Mouse (Mus musculus) spleen, adult 12 weeks (tissue): ENCODE results near the gene Nup133.
A peak's percentile ranks its signal among the peaks of the same experiment; 100 is the strongest.

Experiments used
- DNase-seq: peaks from one replicate; pipeline ENCODE4 v3.0.0; 2022; ENCODE audit warnings: low spot score

The Nup133 gene

DNA sequence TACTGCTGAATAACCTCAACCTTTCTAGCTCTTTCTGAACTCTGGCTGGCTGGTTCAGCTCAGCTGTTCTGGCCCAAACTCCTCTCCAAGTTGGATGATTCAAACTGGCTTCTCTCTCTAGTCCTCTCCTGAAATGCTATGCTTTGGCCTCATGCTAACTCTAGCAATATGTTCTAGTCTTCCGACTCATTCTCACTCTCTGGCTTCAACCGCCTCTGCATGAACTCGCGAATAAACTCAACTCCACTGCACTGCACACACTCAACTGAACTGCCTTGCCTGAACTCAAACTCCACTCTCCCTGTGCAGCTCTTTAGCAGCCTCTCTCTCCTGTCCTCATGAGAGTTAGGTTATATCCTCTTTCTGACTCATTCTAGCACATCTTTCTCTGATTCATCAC is 61.9 kb downstream of the Nup133 start:
- DNase-seq: no peak

DNA sequence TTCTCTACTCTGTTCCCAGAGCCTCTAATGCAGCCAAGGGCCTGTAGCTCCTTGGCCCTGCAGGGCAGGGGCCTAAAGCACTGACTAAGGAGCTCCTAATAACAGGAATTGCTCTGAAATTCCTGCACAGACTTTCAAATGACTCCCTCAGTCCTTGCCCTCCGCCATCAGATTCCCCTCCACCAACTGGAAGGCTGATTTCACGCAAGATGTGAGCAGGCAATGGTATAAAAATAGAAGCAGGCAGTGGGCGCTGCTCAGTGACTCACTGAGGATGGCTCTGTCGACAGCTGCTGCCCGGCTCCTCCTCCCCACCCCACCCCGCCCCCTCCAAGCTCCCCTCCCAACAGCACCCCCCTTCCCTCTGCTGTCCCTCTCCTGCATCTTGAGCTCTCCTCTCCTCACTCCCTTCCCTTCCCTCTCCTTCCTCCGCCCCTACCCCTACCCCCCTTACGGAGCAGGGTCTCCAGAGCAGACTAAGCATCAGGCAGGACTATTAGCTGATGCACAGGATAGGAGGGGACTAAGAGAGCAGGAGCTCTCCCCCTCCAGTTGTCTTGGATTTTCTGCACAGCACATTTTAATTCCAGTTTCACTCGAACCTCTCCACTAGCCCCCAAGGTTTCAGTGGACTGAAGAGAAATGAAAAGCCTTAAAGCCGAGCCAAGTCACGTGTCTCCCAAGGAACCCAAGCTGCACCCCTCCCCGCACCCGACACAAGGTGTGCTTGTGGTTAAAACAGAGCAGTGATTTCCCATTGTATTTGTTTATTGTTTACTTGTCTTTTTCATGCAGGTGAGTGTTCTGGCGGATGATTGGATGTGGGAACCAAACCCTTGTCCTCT is 64.1 kb downstream of the Nup133 start:
- no peak for DNase-seq

GRCm38 (mm10) chr8:123883094-123883493 is 66.0 kb downstream of the Nup133 start:
- no peak for DNase-seq

- no peak for DNase-seq
Measured at GRCm38 (mm10) chr8:123882412-123882811, 66.7 kb downstream of the Nup133 start.

DNA sequence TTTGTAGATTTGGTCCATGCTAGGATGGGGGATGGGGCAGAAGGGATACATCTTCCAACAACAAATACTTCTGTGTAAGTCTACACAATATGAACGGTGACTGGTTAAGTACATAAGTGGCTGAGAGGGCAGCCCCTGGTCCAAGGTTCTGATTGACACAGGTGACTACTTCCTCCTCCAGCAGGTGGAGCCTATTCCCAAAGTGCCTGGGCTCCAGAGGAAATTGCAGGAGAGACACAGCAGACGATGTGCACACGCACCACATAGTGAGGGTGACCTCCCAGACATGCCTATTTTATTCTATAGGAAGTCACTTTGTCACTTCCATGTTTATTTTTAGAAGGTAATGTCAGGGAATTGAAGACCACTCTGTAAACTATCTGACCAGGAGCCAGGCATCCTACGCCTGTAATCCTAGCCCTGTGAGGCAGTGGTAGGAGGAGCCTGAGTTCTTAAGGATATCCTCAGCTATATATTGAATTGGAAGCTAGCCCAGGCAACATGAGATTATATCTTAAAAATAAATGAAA is 68.2 kb downstream of the Nup133 start:
- no peak for DNase-seq

GRCm38 (mm10) chr8:123880271-123880670 is 68.8 kb downstream of the Nup133 start:
- DNase-seq: no peak

DNA sequence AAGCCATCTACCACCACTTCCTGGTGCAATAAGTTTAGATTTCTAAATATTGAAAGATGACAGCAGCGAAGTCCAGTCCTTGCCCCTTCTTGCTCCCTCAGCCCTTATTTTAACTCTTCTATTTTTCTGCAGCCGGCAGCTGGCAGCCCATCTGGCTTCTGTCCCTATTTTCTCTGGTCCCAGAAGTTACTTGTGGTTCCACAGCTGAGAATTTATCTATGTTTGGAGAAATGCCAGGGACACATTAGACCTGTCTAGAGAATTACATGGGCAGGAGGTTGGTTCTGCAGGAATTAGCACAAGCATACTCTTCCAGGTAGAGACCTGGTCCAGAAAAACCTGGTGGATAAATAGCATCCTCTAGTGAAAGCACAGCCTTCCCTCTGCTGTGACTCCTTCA is 71.2 kb downstream of the Nup133 start:
- no peak for DNase-seq

DNA sequence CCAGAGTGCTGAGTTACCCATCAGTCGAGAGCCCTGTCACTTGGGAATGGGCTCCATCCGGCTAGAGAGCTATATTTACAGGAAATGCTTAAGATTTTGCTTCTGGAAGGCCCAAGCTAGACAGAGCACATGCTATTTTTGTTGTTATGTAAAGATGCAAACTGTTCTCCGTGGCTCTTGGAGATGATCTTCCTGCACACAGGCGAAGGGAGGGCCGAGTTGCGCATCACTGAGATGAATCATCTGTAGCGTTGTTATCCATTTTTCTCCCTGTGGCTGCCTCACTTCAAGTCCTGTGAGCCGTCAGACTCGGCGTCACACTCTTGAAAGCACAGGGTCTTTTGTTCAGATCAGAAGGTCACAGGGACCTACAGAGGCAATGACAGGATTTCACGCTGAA is 74.7 kb downstream of the Nup133 start:
- no peak for DNase-seq

DNA sequence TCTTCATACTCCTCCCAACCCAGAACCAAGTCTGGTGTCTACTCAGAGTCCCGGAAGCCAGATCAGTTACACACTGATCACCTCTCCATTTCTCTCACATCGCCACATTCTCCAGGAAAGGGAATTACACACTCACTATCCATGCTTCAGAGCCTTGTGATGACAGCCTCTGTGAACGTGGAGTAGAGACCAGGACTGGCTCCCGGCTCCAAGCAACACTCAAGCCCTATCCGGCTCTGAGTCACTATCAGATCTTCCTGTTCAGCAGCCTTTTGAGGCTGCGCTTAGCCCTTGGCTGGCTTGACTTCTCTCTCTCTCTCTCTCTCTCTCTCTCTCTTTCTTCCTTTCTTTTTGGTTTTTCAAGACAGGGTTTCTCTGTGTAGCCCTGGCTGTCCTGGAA is 75.7 kb downstream of the Nup133 start:
- DNase-seq: no peak

DNA sequence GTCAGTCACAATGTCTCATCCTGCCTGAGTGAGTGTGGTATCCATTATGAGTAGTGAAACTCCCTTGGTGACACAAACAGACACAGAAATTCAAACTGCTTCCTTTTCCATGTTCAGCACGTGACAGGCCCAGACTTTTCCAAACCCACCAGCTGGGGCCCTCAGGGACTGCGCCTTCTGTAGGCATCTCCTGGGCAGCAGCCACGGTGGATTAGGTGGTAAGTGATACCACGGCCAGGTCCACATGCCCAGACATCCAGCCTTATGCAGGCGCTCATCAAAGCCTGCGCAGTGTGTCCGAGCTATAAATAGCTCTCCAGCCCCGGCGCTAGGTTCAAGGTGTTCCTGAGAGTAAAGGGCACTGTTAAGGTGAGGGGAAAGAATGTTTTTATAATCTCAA is 77.0 kb downstream of the Nup133 start:
- no peak for DNase-seq

GRCm38 (mm10) chr8:123866971-123867370 is 82.1 kb downstream of the Nup133 start:
- no peak for DNase-seq

GRCm38 (mm10) chr8:123865786-123866185 is 83.3 kb downstream of the Nup133 start:
- DNase-seq: no peak

GRCm38 (mm10) chr8:123860386-123860785 is 88.7 kb downstream of the Nup133 start:
- no peak for DNase-seq

GRCm38 (mm10) chr8:123859648-123860259 is 89.3 kb downstream of the Nup133 start, which contains the start of gene Ccsap:
Ccsap (minus strand) TSS chr8:123860209.
- DNase-seq: no peak

DNA sequence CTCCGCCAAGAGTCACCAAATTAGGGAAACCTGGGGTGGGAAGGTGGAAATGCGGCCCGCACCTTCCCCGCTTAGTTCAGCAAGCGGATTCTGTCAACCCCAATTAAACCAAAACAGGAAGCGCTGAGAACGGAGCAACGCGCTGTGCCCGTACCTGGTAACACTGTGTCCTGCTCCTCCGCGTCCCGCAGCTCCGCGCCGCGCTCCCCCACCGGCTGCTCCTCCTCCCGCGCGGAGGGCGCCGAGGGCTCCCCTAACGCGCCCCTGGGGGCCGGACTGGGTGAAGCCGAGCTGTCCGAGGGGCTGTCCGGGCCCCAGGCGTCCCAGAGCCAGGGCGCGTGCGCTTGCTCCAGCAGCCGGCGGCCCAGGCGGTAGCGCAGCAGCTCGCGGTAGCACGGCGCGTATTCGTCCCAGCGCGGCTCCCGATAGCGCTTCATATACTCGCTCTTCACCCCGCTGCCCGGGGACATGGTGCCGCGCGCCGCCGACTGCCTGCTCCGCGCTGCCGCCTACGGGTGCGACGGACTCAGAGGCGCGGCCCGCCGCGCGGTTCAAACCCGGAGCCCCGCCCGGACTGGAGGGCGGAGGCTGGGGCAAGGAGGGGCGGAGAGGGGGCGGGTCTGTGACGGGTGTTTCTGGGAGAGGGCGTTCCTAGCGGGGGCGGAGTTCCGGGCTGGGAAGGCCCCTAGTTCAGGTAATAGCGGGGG is 90.0 kb downstream of the Nup133 start:
- peak; percentile 95 for DNase-seq

- DNase-seq: no peak
Measured at GRCm38 (mm10) chr8:123858574-123858940, 90.5 kb downstream of the Nup133 start.

GRCm38 (mm10) chr8:123857361-123857760 is 91.7 kb downstream of the Nup133 start:
- DNase-seq: no peak

- no peak for DNase-seq
Measured at GRCm38 (mm10) chr8:123854733-123855475, 94.2 kb downstream of the Nup133 start.

DNA sequence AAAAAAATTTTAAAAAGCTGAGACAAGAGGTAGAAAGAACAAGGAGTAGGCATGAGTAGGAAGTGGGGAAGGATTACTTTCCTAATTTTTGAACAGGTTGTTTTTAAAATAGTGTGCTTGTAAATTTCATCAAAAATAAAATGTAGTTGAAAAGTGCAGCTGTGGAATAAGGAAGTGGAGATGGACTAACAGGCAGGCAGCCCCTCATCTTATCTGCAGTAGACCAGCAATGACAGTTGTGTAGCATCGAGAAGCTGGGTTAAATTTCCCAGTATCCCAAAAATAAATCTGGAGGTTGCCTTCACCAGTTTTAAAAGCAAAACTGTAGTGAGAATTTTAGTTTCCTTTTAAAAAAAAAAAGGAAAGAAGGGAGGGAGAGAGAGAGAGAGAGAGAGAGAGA is 94.8 kb downstream of the Nup133 start:
- DNase-seq: no peak

- no peak for DNase-seq
Measured at GRCm38 (mm10) chr8:123851590-123851989, 97.5 kb downstream of the Nup133 start.

DNA sequence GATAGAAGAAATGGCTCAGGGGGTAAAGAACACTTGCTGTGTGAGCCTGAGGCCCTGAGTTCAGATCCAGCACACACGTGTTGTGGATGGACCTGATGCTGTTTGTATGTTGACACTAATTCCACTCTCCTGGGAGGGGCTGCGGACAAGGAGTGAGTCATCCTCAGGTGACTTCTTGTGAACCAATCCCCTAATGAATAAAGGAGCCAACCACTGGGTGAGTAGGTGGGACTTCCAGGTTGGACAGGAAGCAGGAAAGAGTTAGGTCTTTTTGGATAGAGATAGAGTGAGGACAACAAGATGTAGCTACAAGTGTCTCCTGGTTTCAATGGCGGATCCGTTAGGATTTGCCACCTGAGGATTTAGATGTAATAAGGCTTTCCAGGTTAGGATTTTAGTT is 99.7 kb downstream of the Nup133 start:
- no peak for DNase-seq

GRCm38 (mm10) chr8:123847546-123847945 is 101.5 kb downstream of the Nup133 start:
- DNase-seq: no peak
